Mouse (Mus musculus) MEL (cell line): ENCODE results near the gene Lpin1.

Experiments used
- EP300 ChIP-seq, 2 experiments: IDR thresholded peaks; 2 replicates each; pipeline ENCODE4 v1.6.1; 2011; ENCODE audit warnings: improper control_type of control experiment in 2 of 2, low read length in 2 of 2, low read depth in 1 of 2, mild to moderate bottlenecking in 1 of 2
- GATA1 ChIP-seq: IDR thresholded peaks from 2 replicates; pipeline ENCODE4 v1.6.1; 2011; ENCODE audit warnings: low read depth, low read length, improper control_type of control experiment
- USF1 ChIP-seq: IDR thresholded peaks from 2 replicates; pipeline ENCODE4 v1.6.1; 2014; ENCODE audit warnings: low read depth, mild to moderate bottlenecking, inconsistent platforms, low read length, improper control_type of control experiment, moderate library complexity
- ZKSCAN1 ChIP-seq: IDR thresholded peaks from 2 replicates; pipeline ENCODE4 v1.6.1; 2012; ENCODE audit warnings: low read depth, mild to moderate bottlenecking, inconsistent platforms, low read length, improper control_type of control experiment, moderate library complexity

GRCm38 (mm10) chr12:16592451-16592850 lies 18.3 kb downstream of the Lpin1 start:
- TF ChIP-seq ZKSCAN1 (no peak), GATA1 (no peak), USF1 (no peak), EP300 (IDR thresholded peaks at IDR 0.05; ENCODE audit: low read depth in 1 of 2, low read length in 2 of 2) (no peak)
